Mouse (Mus musculus): ENCODE data around the gene Naxd.
A peak's percentile ranks its signal among the peaks of the same experiment; 100 is the strongest.
"Not testable (repeated sequence)": the region's sequence is repeated elsewhere in the genome, so short reads cannot be mapped to it uniquely, and the experiment has no call there.

The Naxd gene

DNA sequence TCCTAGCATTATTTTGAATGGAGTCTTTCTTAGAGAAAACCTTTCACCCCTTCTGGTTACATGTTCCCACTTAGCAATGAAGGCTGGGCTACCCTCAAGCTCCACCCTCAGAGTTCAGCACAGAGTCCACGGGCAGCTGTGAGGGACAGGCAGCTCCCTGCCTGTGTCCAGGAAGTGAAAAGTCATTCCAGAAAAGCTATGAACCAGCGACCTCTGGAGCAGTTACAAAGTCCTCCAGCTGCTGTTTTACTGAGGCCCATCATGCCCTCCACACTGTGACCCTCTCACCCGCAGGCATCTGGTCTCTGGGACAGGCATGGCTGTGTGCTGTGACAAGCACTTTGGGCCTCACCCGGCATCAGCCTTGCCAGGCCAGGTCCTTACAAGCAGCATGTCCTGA lies 24.2 kb upstream of the Naxd start:
- no peak for DNase-seq (ENCODE audit: low read depth, low spot score)

DNA sequence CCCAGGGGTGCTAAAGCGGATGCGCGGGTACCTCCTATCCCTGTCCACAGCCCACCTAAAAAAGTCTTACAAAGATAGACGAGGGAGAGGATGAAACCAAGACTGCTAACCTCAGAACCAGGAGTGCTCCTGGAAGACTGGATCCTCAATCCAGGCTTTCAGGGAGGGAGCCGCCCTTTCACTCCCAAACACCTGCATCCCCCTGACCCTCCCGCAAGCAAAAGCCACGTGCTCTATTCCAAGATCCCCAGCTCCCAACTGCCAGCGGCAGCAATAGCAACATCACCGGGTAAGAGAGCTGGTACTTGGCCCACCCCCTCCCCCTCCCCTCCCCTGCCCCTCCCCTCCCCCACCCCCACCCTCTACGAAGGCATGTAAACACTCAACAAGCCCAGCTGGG lies 21.9 kb upstream of the Naxd start:
- DNase-seq (ENCODE audit: low read depth, low spot score), result no peak

DNA sequence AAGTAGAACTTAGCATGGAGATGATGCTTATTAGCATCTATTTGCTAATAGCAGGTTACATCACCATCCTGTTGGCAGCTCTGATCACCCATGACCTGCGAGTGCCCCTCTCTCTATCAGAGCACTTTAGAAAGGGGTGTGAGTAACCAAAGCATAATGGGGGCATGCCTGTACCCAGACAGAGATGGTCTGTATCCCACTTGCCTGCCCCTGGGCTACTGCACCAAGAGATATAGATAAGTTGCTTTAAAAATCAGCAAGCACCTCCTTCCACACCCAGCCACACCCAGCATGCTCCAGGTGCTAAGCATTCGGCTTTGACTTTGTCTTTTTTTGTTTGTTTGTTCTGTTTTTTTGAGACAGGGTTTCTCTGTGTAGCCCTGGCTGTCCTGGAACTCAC lies 21.4 kb upstream of the Naxd start:
- DNase-seq (ENCODE audit: low read depth, low spot score), result no peak

DNA sequence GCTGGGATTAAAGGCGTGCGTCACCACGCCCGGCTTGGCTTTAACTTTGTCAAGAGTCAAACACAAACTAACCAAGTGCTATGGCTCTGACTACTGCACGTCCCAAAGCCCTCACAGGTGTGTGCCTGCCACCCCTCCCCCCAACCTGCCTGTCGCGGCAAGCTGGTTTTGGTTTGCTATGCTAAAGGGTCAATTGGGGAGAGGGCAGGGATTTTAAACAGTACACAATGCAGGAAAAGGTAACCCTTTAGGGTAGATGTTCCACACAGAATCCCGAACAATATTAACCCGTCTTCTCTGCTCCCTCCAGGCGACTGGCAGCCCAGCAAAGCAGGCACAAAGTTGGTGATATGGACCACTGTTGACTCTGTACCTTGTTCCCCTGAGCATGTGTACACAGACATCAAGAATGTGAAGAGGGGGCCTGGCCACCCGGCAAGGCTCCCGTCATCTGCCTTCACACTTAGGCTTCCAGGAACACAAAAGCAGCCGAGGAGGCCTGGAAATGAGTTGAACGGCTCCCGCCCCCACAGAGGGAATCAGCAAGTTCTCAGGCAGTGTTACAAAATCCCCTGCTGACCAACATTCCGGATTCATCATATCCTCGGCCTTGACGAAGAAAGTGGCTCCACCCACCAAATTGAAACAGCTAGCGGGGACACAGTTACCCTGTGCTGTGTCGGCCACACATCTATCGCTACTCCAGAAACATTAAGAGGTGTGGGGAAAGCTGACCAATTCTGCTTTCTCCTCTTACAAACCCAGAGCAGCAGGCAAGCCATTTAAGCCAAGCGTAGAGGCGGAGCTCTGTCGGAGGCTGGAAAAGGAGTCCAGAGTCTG lies 20.7 kb upstream of the Naxd start:
- DNase-seq (ENCODE audit: low read depth, low spot score), result no peak

DNA sequence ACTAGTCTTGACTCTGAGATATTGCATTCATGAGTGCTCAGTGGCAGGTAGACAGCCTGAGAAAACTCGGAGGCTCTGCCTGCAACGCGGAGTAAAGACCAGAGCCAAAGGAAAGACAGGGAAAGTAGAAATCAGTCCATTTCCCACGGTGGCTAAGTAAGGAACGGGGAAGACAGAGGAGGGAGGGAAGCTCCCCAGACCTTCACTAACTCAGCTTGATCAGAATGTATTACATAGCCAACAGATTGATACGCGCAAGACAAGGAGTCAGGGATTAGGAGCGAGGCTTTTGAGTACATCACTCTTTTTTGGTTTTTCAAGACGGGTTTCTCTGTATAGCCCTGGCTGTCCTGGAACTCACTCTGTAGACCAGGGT lies 20.1 kb upstream of the Naxd start:
- no peak for DNase-seq (ENCODE audit: low read depth, low spot score)

DNA sequence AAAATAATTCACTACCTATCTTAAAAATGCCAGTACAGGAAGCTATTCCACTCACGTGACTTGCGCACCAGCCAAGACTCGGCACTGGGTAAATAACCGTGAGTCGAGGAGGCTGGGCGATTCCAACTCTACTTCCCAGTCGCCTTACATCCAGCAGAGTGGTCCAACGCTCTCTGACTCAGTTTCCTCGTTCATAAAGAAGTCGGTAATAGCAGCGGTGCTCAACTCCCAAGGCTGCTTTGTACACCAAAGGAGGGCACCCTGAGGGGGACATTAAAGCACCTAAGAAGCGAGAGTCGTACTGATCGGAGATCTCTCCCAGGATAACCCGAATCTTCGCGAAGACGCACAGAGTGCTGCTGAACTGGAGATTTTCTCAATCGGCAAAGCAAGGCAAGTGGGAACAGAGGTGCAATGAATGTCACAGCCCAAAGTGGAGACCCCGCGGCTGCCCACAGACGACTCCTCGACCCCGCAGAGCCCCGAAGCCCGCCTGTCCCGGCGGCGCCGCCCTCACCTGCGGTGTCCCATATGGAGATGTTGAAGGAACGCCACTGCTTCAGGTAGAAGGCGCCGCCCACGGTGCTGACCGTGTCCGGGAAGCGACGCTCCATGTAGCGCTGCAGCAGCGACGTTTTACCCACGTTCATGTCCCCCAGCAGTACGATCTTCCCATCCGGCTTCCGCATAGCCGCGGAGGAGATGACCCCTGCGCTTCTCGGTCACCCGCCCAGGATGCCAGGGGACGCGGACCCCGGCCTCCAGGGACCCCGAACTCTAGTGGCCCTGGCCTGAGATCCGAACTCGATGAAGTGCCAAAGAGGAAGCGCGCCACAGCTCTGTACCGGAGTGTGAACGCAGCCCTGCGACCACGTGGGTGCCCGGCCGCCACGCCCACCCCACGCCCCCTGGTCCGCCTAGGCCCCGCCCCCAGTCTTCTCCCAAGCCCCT lies 19.2 kb upstream of the Naxd start, which contains the start of gene Rab20:
Gene Rab20, minus strand, starts transcription at position 900 of the 951 bp plus-strand sequence.
- peak; percentile 63 for DNase-seq (ENCODE audit: low read depth, low spot score)

DNA sequence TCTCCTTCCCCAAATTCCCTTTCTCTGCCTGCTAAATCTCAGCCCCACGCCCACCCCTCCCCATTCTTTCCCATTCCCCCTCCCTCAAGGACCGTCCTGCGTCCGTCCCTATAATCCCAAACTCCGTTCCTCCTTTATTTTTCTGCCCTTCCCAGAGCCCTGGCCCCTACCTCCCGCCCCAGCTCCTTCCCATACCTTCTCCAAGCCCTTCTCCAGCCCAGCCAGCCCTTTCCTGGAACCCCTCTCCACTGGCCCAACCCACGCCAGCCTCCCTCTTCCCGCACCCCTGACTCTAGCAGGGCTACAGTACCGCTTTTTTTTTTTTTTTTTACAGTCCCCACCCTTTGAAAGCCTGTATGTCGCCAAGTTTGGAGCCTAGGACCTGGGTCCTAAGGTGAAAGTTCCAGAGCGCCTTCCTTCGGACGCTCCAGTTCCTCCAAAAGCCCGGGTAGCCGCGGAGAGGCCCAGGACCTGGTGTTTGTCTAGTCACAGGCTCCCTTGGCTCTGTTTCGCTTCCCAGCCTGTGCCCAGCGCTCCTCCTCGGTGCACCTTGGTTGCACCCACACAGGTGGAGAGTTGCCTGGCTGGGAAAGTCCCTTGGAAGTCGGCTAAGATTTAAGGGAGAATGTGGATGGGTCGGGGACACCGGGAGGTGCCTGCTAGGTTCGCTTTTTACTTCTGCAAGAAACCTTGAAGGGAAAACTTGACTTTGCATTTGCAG lies 18.3 kb upstream of the Naxd start:
- no peak for DNase-seq (ENCODE audit: low read depth, low spot score)

DNA sequence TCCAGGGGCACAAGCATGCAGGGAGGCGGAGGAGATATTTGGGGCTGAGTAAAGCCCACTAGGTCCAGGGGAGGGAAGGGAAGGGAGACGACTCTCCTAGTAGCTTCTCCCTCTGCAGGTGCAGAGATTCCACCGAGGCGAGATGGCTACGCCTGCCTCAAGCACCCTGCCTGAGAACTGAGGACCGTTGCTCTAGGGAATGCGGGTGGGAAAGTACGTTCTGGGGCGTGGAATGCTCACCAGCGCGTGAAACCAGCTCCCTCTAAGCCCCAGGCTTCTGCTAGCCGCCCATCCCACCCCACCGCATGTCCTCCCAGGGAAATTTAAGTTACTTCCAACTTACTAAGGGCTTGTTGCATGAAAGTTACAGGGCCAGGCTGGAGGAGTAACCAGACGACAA lies 17.7 kb upstream of the Naxd start:
- no peak for DNase-seq (ENCODE audit: low read depth, low spot score)

DNA sequence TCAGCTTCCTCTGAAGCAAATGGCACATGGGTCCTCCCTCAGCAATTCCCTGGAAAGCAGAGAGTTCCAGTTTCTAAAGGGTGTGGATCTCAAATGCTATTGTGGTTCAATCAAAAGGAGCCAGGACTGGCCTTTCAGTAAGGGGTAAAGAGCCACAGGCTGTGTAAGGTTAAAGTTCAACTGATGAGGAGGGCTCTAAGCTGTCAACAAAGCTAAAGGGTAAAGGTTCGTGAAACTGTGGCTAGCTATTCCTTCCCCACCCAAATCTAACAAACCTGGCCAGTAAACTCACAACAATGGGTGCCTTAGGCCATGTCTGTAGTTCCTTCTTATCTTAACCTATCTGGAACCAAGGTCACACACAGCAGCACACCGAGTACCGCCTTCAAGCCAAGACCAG lies 15.4 kb upstream of the Naxd start:
- DNase-seq (ENCODE audit: low read depth, low spot score), result no peak

DNA sequence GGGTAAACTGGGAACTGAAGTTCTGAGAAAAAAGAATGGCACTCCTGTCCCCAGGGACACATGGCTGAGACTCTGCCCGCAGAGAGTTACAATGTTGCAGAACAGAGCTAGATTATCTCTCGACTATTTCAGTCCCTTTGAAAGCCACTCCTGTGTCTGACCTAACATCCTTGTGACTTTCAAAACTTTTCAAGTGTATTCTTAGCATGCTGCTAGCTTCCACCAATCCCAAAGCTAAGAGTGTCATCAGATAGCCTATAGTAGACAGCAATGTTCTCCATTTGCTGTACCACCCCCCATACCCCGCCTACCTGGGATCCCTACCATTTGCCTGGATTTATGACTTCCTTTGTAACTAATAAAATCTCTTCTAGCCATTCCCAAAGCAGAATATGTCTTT lies 14.8 kb upstream of the Naxd start:
- no peak for DNase-seq (ENCODE audit: low read depth, low spot score)

DNA sequence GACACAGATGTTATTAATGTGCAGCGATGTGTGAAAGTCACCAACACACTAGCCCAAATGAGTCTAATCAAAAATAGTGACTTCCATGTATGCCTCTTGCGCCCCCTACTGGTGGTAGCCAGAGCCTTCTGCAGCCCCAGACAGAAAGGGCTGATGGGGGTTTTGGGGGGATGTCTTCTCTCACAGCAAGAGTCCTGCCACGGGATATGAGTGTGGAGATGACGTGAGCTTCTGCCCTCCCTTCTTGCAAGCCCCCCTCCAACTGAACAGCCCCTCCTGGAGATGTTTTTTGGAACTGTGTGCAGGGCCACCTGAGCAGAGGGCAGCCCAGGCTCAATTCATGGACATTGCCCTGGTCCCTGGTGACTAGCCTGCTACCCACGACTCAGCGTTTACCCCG lies 11.2 kb upstream of the Naxd start:
- peak; percentile 67 for DNase-seq (ENCODE audit: low read depth, low spot score)

DNA sequence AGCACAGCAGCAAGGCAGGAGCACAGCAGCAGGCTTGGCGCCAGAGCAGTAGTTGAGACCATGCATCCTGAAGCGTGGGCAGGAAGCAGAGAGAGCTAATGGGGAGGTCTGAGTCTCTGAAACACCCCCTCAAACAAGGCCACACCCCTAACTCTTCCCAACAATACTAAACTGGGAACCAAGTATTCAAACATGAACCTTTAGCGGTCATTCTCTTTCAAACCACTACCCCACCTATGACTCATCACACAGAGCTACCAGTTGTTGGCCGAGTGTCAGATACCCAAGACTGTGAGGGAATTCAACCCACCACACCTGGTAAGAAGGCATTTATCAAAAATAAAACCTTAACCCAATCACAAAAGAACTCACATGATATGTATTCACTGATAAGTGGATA lies 10.1 kb upstream of the Naxd start:
- DNase-seq (ENCODE audit: low read depth, low spot score), result no peak

DNA sequence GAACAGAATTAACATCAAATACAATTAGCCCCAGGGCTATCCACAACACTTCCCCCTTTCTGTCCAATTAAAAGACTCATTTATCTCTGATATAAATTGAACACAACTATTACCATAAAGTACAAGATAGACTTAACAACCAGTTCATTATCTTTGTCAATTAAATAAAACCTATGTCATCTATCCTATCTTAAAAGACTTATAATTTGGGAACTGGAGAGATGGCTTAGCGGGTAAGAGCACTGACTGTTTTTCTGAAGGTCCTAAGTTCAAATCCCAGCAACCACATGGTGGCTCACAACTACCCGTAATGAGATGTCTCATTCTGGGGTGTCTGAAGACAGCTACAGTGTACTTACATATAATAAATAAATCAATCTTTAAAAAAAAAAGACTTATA lies 5.0 kb upstream of the Naxd start:
- DNase-seq (ENCODE audit: low read depth, low spot score), result not testable (repeated sequence)

DNA sequence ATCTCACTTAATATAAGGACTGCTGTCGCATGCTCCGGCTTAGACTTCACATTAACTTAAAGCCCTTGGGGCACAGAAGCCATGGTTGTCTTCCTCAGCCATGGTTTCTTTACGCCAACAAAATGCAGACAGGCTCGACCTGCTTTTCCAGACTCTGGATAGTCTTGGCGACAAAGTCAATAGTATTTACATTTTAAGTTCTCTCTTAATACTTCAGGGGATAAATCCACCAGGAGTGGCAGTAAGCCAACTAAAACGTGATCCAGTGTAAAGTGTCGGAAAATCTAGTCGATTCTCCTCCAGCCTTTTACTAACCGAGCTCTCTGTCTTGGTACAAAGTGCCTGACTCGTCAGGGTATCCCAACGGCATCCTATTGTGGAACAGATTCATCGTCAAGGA lies 975 bp downstream of the Naxd start:
- no peak for DNase-seq (ENCODE audit: low read depth, low spot score)

DNA sequence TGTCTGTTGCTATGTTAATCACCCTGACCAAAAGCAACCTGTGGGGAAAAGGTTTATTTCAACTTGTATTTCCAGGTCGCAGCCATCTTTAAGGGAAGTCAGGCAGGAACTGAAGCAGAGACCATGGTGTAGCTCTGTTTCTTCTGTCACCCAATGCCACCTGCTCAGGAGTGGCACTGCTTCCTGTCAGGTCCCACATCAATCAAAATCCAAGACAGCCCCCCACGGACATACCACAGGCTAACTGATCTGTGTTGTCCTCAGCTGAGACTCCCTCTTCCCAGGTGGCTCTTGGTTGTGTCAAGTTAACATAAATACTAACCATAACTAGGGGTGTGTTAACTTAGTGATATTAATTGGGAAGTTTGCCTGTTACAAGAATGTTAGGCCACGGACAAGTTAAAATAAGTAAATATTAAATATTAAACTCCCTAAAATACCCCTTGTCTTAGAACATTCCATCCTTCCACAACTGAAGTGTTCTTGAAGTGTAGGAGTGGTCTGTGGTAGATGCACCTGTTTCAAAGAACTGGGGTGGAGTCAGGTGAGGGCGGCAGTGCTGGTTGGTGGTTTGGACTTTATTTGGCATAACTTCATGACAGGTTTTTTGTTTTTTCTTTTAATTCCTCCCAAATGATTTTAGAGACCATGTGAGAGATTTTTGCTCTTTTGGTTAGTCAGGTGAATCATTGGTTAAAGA lies 1.6 kb downstream of the Naxd start:
- no peak for DNase-seq (ENCODE audit: low read depth, low spot score)

DNA sequence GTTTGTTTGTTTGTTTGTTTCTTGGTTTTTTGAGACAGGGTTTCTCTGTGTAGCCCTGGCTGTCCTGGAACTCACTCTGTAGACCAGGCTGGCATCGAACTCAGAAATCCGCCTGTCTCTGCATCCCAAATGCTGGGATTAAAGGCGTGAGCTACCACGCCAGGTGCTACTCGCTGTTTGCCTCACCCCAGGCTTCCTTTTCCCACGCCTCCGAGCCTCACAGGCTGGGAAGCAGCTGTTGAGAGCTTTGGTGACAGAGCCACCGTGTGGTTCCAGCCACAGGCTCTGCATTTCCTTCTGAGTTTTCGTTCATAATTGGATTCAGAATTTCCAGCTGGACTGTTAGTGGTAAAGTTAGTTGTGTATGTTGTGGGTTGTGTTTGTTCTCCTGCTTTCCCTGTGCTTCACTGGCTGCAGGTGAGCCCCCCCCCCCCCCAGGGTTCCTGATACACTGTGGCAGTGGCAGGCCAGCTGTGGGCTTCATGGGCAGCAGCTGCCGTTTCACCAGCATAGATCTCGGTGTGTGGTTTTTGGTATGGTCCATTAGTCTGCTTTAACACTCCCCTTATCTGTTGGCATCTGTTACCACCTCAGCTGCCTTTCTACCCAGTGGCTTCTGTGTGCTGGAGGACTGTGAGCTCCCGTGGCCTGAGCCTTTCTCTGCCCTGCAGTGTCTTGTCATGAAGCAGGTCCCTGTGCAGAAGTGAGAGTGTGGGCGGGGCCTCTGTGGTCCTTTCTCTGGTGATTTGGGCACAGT lies 6.3 kb downstream of the Naxd start:
- no peak for DNase-seq (ENCODE audit: low read depth, low spot score)

DNA sequence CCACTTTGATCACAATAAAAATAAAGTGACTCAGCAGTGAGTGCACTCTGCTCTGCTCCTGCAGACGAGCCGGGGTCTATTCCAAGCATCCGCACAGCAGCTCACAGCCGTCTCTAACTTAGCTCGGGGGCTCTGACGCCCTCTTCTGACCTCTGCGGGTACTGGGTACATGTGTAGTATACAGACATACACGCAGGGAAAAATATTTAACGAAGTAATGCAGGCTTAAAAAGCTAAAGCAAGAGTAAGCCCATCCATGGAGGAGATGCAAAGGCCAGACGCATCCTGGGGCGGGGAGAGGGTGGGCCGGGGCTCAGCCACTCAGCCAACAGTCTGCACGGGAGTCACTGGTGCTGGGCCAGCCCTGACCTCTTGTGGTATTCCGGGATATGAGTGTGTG lies 8.8 kb downstream of the Naxd start:
- DNase-seq (ENCODE audit: low read depth, low spot score), result no peak

DNA sequence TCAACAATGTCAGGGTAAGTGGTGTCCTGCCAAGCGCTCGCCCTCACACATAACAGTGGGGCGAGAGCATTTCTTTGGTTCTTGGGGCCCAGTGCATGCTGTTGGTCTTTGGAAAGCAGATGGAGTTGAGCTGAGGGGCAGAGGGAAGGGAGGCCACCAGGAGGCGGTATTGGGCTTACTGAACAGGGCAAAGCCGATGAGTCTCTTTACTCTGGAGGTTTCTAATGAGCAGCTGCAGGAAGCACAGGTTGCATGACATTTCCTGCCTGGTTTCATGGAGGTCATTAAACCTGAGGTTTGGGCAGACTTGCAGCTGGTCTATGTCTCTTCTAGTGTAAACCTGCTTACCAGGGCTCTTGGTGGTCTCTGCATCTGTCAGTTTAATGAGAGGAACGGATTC lies 9.5 kb downstream of the Naxd start:
- DNase-seq (ENCODE audit: low read depth, low spot score), result peak; percentile 70

DNA sequence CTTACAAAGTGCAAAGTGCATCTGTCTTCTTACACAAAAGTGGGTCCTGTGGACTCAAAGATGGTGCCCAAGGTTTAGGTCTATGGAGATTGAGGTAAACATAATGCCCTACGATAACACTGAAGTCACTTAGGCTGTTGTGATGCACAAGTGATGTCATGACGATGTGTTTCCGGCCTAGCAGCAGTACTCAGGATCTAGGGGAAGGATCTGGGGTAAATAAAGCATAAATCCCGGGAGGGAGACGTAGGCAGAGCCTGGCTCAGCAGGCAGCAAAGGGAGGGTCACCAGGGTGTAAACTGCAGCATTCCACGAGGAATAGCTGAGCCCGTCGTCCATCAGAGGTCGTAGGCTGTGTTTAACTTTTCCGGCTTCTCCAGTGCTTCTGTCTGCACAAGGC lies 11.6 kb downstream of the Naxd start:
- no peak for DNase-seq (ENCODE audit: low read depth, low spot score)

DNA sequence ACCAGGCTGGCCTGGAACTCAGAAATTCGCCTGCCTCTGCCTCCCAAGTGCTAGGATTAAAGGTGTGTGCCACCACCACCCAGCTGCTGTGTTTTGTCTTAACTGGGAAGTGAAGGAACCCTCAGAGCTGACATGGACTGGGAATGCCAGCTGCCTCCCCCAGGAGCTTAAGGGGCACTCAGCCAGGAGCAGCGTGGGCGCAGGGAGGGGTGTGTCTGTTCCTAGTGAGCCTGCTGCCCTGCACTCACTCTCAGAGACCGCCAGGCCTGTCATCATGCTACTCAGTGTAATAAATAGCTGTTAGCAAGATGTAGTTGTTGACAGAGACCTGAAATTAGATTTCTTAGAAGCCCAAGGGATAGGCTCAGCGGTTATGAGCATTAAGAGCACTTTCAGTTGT lies 13.7 kb downstream of the Naxd start:
- DNase-seq (ENCODE audit: low read depth, low spot score), result no peak

DNA sequence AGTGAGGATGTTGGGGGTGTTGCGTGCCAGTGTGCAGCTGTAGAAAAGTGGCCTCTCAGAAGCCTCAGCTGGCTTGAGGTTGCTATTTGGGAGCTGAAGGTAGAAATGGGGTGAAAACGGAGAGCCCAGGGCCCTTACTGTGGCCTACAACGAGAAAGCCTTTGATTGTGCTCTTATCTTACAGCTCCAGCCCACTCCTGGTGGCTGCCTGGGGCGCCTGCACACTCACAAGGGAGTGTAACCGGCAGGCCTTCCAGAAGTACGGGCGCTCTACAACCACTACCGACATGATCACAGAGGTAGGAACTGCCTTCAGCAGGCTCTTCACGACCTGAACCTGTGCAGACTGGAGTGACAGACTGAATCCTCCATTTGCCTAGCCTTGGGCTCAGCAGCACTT lies 15.4 kb downstream of the Naxd start:
- no peak for DNase-seq (ENCODE audit: low read depth, low spot score)

Data from CD4-positive helper T cell, adult 2 months (primary cell).